Mouse (Mus musculus) MEL (cell line): ENCODE results near the gene Zfp39. TPM values are rescaled to one million over a fixed set of nuclear protein-coding genes. Genes with fewer than 3 reads are reported as not detected.
A peak's percentile ranks its signal among the peaks of the same experiment; 100 is the strongest.

Experiments
- DNase-seq: peaks from one replicate; pipeline ENCODE4 v3.0.0; 2011; ENCODE audit warnings: low read depth, low spot score
- H3K27ac ChIP-seq: 2 replicates; pipeline ENCODE4 v1.5.1; 2012; ENCODE audit warnings: low read depth, mild to moderate bottlenecking, control low read depth, low read length, moderate library complexity; ENCODE audit not compliant: control insufficient read depth
- H3K27me3 ChIP-seq, 2 experiments: fragments of 150-350 bp in 1 of 2; sonication (generic) in 1 of 2; 2 replicates each; pipeline ENCODE4 v1.6.1; 2012; ENCODE audit warnings: low read length in 2 of 2, mild to moderate bottlenecking in 2 of 2, improper control_type of control experiment in 1 of 2, moderate library complexity in 1 of 2; ENCODE audit not compliant: insufficient read depth in 2 of 2, control insufficient read depth in 1 of 2
- H3K36me3 ChIP-seq, 2 experiments: 2 replicates each; pipeline ENCODE4 v1.6.1; 2012 to 2014; ENCODE audit warnings: low read length in 2 of 2, improper control_type of control experiment in 1 of 2, inconsistent platforms in 1 of 2, mild to moderate bottlenecking in 1 of 2; ENCODE audit not compliant: insufficient read depth in 2 of 2, control insufficient read depth in 1 of 2
- H3K4me1 ChIP-seq, 2 experiments: fragments of 150-350 bp in 1 of 2; sonication (generic) in 1 of 2; 2 replicates each; pipeline ENCODE4 v1.6.1; 2012; ENCODE audit warnings: low read length in 2 of 2, improper control_type of control experiment in 1 of 2, mild to moderate bottlenecking in 1 of 2; ENCODE audit not compliant: insufficient read depth in 2 of 2, control insufficient read depth in 1 of 2
- H3K4me3 ChIP-seq, 2 experiments: fragments of 150-350 bp in 1 of 2; sonication (generic) in 1 of 2; 2 replicates each; pipeline ENCODE4 v1.5.1; 2012; ENCODE audit warnings: low read depth in 2 of 2, low read length in 2 of 2, mild to moderate bottlenecking in 2 of 2, moderate library complexity in 2 of 2, control low read depth in 1 of 2, improper control_type of control experiment in 1 of 2; ENCODE audit not compliant: control insufficient read depth in 1 of 2, insufficient read depth in 1 of 2
- H3K79me2 ChIP-seq: 2 replicates; pipeline ENCODE4 v1.6.1; 2012; ENCODE audit warnings: mild to moderate bottlenecking, low read length, moderate library complexity; ENCODE audit not compliant: control insufficient read depth, poor library complexity, insufficient read depth
- H3K9ac ChIP-seq: 2 replicates; pipeline ENCODE4 v1.6.1; 2012; ENCODE audit warnings: low read depth, mild to moderate bottlenecking, control low read depth, low read length, moderate library complexity; ENCODE audit not compliant: control insufficient read depth, poor library complexity, severe bottlenecking
- H3K9me3 ChIP-seq: fragments of 150-350 bp; sonication (generic); replicated peaks from 2 replicates; pipeline ENCODE4 v1.6.1; 2012; ENCODE audit warnings: mild to moderate bottlenecking, low read length, improper control_type of control experiment, moderate library complexity; ENCODE audit not compliant: insufficient read depth
- BHLHE40 ChIP-seq: IDR thresholded peaks from 2 replicates; pipeline ENCODE4 v1.6.1; 2012; ENCODE audit warnings: low read depth, mild to moderate bottlenecking, inconsistent platforms, low read length, improper control_type of control experiment, borderline replicate concordance
- CHD1 ChIP-seq: IDR thresholded peaks from 2 replicates; pipeline ENCODE4 v1.6.1; 2012; ENCODE audit warnings: low read depth, mild to moderate bottlenecking, inconsistent platforms, low read length, improper control_type of control experiment
- CHD2 ChIP-seq: IDR thresholded peaks from 2 replicates; pipeline ENCODE4 v1.6.1; 2011; ENCODE audit warnings: low read length, improper control_type of control experiment
- E2F4 ChIP-seq: IDR thresholded peaks from 2 replicates; pipeline ENCODE4 v1.6.1; 2011; ENCODE audit warnings: low read depth, low read length, improper control_type of control experiment, borderline replicate concordance
- ELF1 ChIP-seq: IDR thresholded peaks from 2 replicates; pipeline ENCODE4 v1.6.1; 2014; ENCODE audit warnings: low read depth, mild to moderate bottlenecking, inconsistent platforms, low read length, improper control_type of control experiment, moderate library complexity
- ETS1 ChIP-seq: IDR thresholded peaks from 2 replicates; pipeline ENCODE4 v1.6.1; 2012; ENCODE audit warnings: low read depth, mild to moderate bottlenecking, inconsistent platforms, low read length, improper control_type of control experiment, moderate library complexity
- GATA1 ChIP-seq: IDR thresholded peaks from 2 replicates; pipeline ENCODE4 v1.6.1; 2011; ENCODE audit warnings: low read depth, low read length, improper control_type of control experiment
- JUND ChIP-seq: IDR thresholded peaks from 2 replicates; pipeline ENCODE4 v1.6.1; 2011; ENCODE audit warnings: low read depth, mild to moderate bottlenecking, improper control_type of control experiment, low read length
- KAT2A ChIP-seq: conservative IDR thresholded peaks from 2 replicates; pipeline ENCODE4 v1.6.1; 2012; ENCODE audit warnings: low read depth, low read length, improper control_type of control experiment, inconsistent platforms
- MAX ChIP-seq: IDR thresholded peaks from 2 replicates; pipeline ENCODE4 v1.6.1; 2011; ENCODE audit warnings: low read length, improper control_type of control experiment
- MAZ ChIP-seq: IDR thresholded peaks from 2 replicates; pipeline ENCODE4 v1.6.1; 2012; ENCODE audit warnings: low read depth, mild to moderate bottlenecking, inconsistent platforms, low read length, improper control_type of control experiment
- MXI1 ChIP-seq: IDR thresholded peaks from 2 replicates; pipeline ENCODE4 v1.6.1; 2011; ENCODE audit warnings: mild to moderate bottlenecking, low read depth, low read length, improper control_type of control experiment
- MYC ChIP-seq: IDR thresholded peaks from 2 replicates; pipeline ENCODE4 v1.6.1; 2011; ENCODE audit warnings: low read depth, mild to moderate bottlenecking, low read length, improper control_type of control experiment, moderate library complexity
- NRF1 ChIP-seq: IDR thresholded peaks from 2 replicates; pipeline ENCODE4 v1.6.1; 2014; ENCODE audit warnings: low read depth, mild to moderate bottlenecking, inconsistent platforms, low read length, improper control_type of control experiment, moderate library complexity; ENCODE audit not compliant: poor library complexity, insufficient read depth, severe bottlenecking
- POLR2A ChIP-seq, 2 experiments: IDR thresholded peaks; 2 replicates each; pipeline ENCODE4 v1.6.1; 2011 to 2012; ENCODE audit warnings: low read length in 2 of 2, mild to moderate bottlenecking in 2 of 2, control low read depth in 1 of 2, improper control_type of control experiment in 1 of 2, low read depth in 1 of 2, moderate library complexity in 1 of 2; ENCODE audit not compliant: control insufficient read depth in 1 of 2, insufficient read depth in 1 of 2, poor library complexity in 1 of 2
- RAD21 ChIP-seq: IDR thresholded peaks from 2 replicates; pipeline ENCODE4 v1.6.1; 2011; ENCODE audit warnings: mild to moderate bottlenecking, low read depth, low read length, improper control_type of control experiment
- TBP ChIP-seq: IDR thresholded peaks from 2 replicates; pipeline ENCODE4 v1.8.0; 2011; ENCODE audit warnings: low read depth, low read length, improper control_type of control experiment
- UBTF ChIP-seq: IDR thresholded peaks from 2 replicates; pipeline ENCODE4 v1.6.1; 2012; ENCODE audit warnings: low read depth, mild to moderate bottlenecking, inconsistent platforms, low read length, improper control_type of control experiment, moderate library complexity, borderline replicate concordance; ENCODE audit not compliant: insufficient read depth
- USF1 ChIP-seq: IDR thresholded peaks from 2 replicates; pipeline ENCODE4 v1.6.1; 2014; ENCODE audit warnings: low read depth, mild to moderate bottlenecking, inconsistent platforms, low read length, improper control_type of control experiment, moderate library complexity
- USF2 ChIP-seq, 2 experiments: IDR thresholded peaks; 2 replicates each; pipeline ENCODE4 v1.6.1; 2011 to 2012; ENCODE audit warnings: improper control_type of control experiment in 2 of 2, low read length in 2 of 2, borderline replicate concordance in 1 of 2, inconsistent platforms in 1 of 2, low read depth in 1 of 2, mild to moderate bottlenecking in 1 of 2; ENCODE audit not compliant: insufficient read depth in 1 of 2
- ZNF384 ChIP-seq: IDR thresholded peaks from 2 replicates; pipeline ENCODE4 v1.6.1; 2012; ENCODE audit warnings: low read depth, mild to moderate bottlenecking, inconsistent platforms, low read length, improper control_type of control experiment
- polyA plus RNA-seq, 2 experiments: library from polyadenylated mRNA; stranded (reverse) in 1 of 2; unstranded in 1 of 2; fragments of >175 nt in 1 of 2; fragments of >200 nt in 1 of 2; gene quantifications; 2 replicates each; pipeline versions ENCODE4 v1.2.1 to v1.2.4; 2012; ENCODE audit warnings: low replicate concordance in 2 of 2, low read depth in 1 of 2; ENCODE audit not compliant: insufficient read length in 2 of 2, insufficient read depth in 1 of 2, missing spikeins in 1 of 2
- total RNA-seq: library from RNA; depleted of rRNA; stranded (reverse); fragments of 300-350 nt; gene quantifications from 2 replicates; pipeline ENCODE4 v1.2.3, GENCODE M21; 2012

Zfp39 gene
- total and polyA plus RNA-seq, 3 experiments = 5.1 to 6.0 TPM; not detected in 1

DNA sequence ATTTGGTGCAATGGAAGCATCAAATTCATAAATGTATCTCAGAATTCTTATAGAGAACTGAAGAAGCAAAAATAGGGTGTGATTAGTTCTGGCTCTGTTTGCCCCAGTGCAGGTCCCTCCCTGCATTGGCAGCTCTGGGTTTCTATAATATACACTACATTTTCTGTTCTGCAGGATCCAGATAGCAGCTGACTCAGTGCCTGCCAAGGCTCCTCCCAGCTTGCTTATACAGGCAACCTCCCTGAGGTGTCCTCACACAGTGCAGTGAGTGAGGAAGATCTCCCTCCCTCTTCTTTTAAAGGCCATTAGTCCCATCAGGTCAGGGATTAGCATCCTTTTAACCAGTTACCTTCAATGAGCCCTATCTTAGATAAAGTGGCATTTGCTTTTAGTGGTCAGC, 2.9 kb downstream of the Zfp39 start:
- Histone ChIP-seq H3K27ac (no peak overlapping the region), H3K36me3 (peaks cover 6 to 14% of the 10 kb centered on the region in 2 experiments), H3K9ac (no peak overlapping the region), H3K27me3 (no peaks in the 10 kb centered on the region), H3K4me1 (peaks cover 3 to 16% of the 10 kb centered on the region in 2 experiments), H3K79me2 (peaks cover 7% of the 10 kb centered on the region), H3K4me3 (no peak overlapping the region), H3K9me3 (no peaks in the 10 kb centered on the region)
- peak; percentile 41 for DNase-seq
- TF ChIP-seq UBTF (no peak), ZNF384 (no peak), GATA1 (no peak), CHD1 (no peak), RAD21 (no peak), MAX (no peak), USF2 (IDR thresholded peaks at IDR 0.05; ENCODE audit: borderline replicate concordance in 1 of 2, insufficient read depth in 1 of 2, low read depth in 1 of 2, low read length in 2 of 2) (no peak), USF1 (no peak), ELF1 (no peak), E2F4 (no peak), CHD2 (no peak), TBP (no peak)

- Histone ChIP-seq H3K4me1 (peaks cover 0 to 5% of the 10 kb centered on the region in 2 experiments; a peak in 2 of 4 replicates), H3K9me3 (no peaks in the 10 kb centered on the region), H3K79me2 (no peaks in the 10 kb centered on the region), H3K4me3 (no peak overlapping the region), H3K36me3 (peaks cover 5 to 13% of the 10 kb centered on the region in 2 experiments), H3K9ac (no peak overlapping the region), H3K27ac (no peak overlapping the region), H3K27me3 (no peaks in the 10 kb centered on the region)
- no peak for TF ChIP-seq KAT2A
- DNase-seq = no peak
These were observed 6.5 kb downstream of the Zfp39 start for GRCm38 (mm10) chr11:58897485-58897884.

DNA sequence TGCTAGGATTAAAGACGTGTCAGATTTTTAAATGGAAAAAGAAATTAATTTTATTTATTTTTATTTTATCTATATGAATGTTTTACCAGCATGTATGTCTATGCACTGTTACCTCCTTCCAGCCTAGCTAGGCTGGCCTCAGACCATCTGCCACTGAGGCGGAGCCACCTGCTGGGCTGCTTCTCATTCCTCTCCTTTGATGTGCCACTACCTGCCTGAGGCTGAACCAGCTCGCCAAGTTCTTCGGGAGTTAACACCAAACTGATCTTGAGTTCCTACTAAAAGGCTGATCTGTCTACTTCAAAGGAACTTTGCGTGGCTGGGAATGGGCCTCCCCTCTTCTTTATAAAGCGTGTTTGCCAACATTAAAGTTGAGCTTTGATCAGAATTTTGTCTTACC, 9.6 kb downstream of the Zfp39 start:
- H3K4me1 ChIP-seq = peaks cover 0 to 7% of the 10 kb centered on the region in 2 experiments; a peak in 1 of 4 replicates
- H3K27ac ChIP-seq = no peak overlapping the region
- no peaks in the 10 kb centered on the region for H3K79me2 ChIP-seq
- H3K9ac ChIP-seq = no peak overlapping the region
- H3K4me3 ChIP-seq = no peak overlapping the region
- TF ChIP-seq JUND = no peak
- TF ChIP-seq MXI1 = no peak
- TF ChIP-seq BHLHE40 = no peak
- no peak for TF ChIP-seq MYC
- TF ChIP-seq ETS1 = no peak
- no peak for TF ChIP-seq GATA1
- TF ChIP-seq NRF1 = no peak
- TF ChIP-seq E2F4 = no peak
- TF ChIP-seq UBTF = no peak
- TF ChIP-seq MAZ = no peak
- TF ChIP-seq POLR2A (IDR thresholded peaks at IDR 0.05; ENCODE audit: control insufficient read depth in 1 of 2, insufficient read depth in 1 of 2, low read depth in 1 of 2, low read length in 2 of 2, poor library complexity in 1 of 2) = no peak
- no peak for TF ChIP-seq ZNF384
- TF ChIP-seq, all 39 proteins: peak for 0
- Histone ChIP-seq H3K27me3 (no peaks in the 10 kb centered on the region), H3K36me3 (peaks cover 4 to 18% of the 10 kb centered on the region in 2 experiments), H3K9me3 (no peaks in the 10 kb centered on the region)
- no peak for DNase-seq
